Mouse (Mus musculus) spleen, adult 10 weeks (tissue): ENCODE results near the gene Kat6b. TPM values are rescaled to one million over a fixed set of nuclear protein-coding genes. Genes with fewer than 3 reads are reported as not detected.

ENCODE experiments used
- polyA plus RNA-seq: library from polyadenylated mRNA; stranded (reverse); fragments of 350-450 nt; fragmentation: Illumina TruSeq; extraction: RNeasy Lipid Tissue Mini Kit (QIAGEN cat#74804); gene quantifications from one replicate; pipeline ENCODE4 v1.2.3, GENCODE M21; 2015; ENCODE audit warnings: low replicate concordance; ENCODE audit not compliant: insufficient read depth

The Kat6b gene
- 14.0 TPM for polyA plus RNA-seq

GRCm38 (mm10) chr14:21481231-21481630, at the start of gene Kat6b:
Gene Kat6b (plus strand): TSS chr14:21481434.

GRCm38 (mm10) chr14:21714486-21714885, 233.3 kb downstream of the Kat6b start, which contains the start of gene Dupd1:
Gene Dupd1 (minus strand): TSS chr14:21714576.

Other genes with a start within 250 kb of the Kat6b start
- gene Dupd1, start 233.1 kb downstream of the Kat6b start, polyA plus RNA-seq = not detected